Mouse (Mus musculus) lung, postnatal 0 days (tissue): ENCODE results near the gene Gng7. TPM values are rescaled to one million over a fixed set of nuclear protein-coding genes. Genes with fewer than 3 reads are reported as not detected.

Experiments
- ATAC-seq: fragments of 200-750 bp; cut with Nextera tagmentation; 2 replicates; pipeline ENCODE4 v1.8.0; 2017; ENCODE audit warnings: moderate library complexity
- DNase-seq: peaks from one replicate; pipeline ENCODE4 v3.0.0-alpha.2; 2016; ENCODE audit warnings: low spot score
- H3K27ac ChIP-seq: fragments of 300-500 bp; sonication (generic); 2 replicates; pipeline ENCODE4 v1.5.1; 2014; ENCODE audit warnings: antibody characterized with exemption, mild to moderate bottlenecking, low read length, mixed read lengths
- H3K27me3 ChIP-seq: fragments of 300-500 bp; sonication (generic); replicated peaks from 2 replicates; pipeline ENCODE4 v1.6.1; 2014; ENCODE audit warnings: low read length, mixed read lengths; ENCODE audit not compliant: insufficient read depth
- H3K36me3 ChIP-seq: fragments of 300-500 bp; sonication (generic); 2 replicates; pipeline ENCODE4 v1.6.1; 2014; ENCODE audit warnings: low read length, mixed read lengths; ENCODE audit not compliant: insufficient read depth
- H3K4me1 ChIP-seq: fragments of 300-500 bp; sonication (generic); 2 replicates; pipeline ENCODE4 v1.6.1; 2014; ENCODE audit warnings: antibody characterized with exemption, low read depth, low read length, mixed read lengths; ENCODE audit not compliant: insufficient read depth
- H3K4me2 ChIP-seq: fragments of 300-500 bp; sonication (generic); replicated peaks from 2 replicates; pipeline ENCODE4 v1.6.1; 2014; ENCODE audit warnings: low read depth, mild to moderate bottlenecking, low read length, moderate library complexity, mixed read lengths
- H3K4me3 ChIP-seq: fragments of 300-500 bp; sonication (generic); 2 replicates; pipeline ENCODE4 v1.5.1; 2014; ENCODE audit warnings: low read depth, low read length
- H3K9ac ChIP-seq: fragments of 300-500 bp; sonication (generic); replicated peaks from 2 replicates; pipeline ENCODE4 v1.6.1; 2014; ENCODE audit warnings: low read depth, mild to moderate bottlenecking
- H3K9me3 ChIP-seq: fragments of 300-500 bp; sonication (generic); 2 replicates; pipeline ENCODE4 v1.6.1; 2016; ENCODE audit warnings: low read length, mixed read lengths
- CTCF ChIP-seq: IDR thresholded peaks from 2 replicates; pipeline ENCODE4 v1.5.1; 2016; ENCODE audit warnings: antibody characterized with exemption, mild to moderate bottlenecking
- EP300 ChIP-seq: IDR thresholded peaks from 2 replicates; pipeline ENCODE4 v1.6.1; 2016; ENCODE audit warnings: antibody characterized with exemption, mild to moderate bottlenecking, control low read depth
- WGBS: fragments of 180-500 bp; shearing (Covaris S2); extraction: QIAGEN DNeasy Blood & Tissue Kit; methylation state at CpG from one replicate; pipeline ENCODE4 v1.1.7; 2014; 5-methylcytosine and 5-hydroxymethylcytosine counted together
- polyA plus RNA-seq: library from polyadenylated mRNA; unstranded; fragments of >200 nt; fragmentation: Nextera tagmentation; extraction: Ambion mirVana; gene quantifications from 2 replicates; pipeline ENCODE4 v1.2.1, GENCODE M21; 2015

Gene Gng7
- polyA plus RNA-seq, 1 experiment from 2014 or later: 1.0 TPM

GRCm38 (mm10) chr10:80911354-80911753 lies 103.4 kb downstream of the Gng7 start:
- no peak overlapping the region for H3K4me3 ChIP-seq
- WGBS: 90% methylated on average over 4 of the region's 4 CpGs
- DNase-seq (no peak), ATAC-seq (no peak)
- TF ChIP-seq EP300 (no peak), CTCF (no peak)
- no peaks in the 10 kb centered on the region for H3K36me3 ChIP-seq
- H3K4me1 ChIP-seq: no peaks in the 10 kb centered on the region
- H3K4me2 ChIP-seq: no peak overlapping the region
- H3K9ac ChIP-seq: no peak overlapping the region
- H3K9me3 ChIP-seq: no peaks in the 10 kb centered on the region
- H3K27ac ChIP-seq: no peak overlapping the region
- no peaks in the 10 kb centered on the region for H3K27me3 ChIP-seq

- no peak overlapping the region for H3K4me3 ChIP-seq
- H3K4me2 ChIP-seq: no peak overlapping the region
- no peaks in the 10 kb centered on the region for H3K36me3 ChIP-seq
- ATAC-seq: no peak
- H3K27me3 ChIP-seq: no peaks in the 10 kb centered on the region
- no peak for DNase-seq
- H3K9me3 ChIP-seq: no peaks in the 10 kb centered on the region
- H3K27ac ChIP-seq: no peak overlapping the region
- no peaks in the 10 kb centered on the region for H3K4me1 ChIP-seq
- TF ChIP-seq EP300 (no peak), CTCF (no peak)
- H3K9ac ChIP-seq: no peak overlapping the region
- 91% methylated on average over 22 of the region's 22 CpGs for whole genome bisulfite sequencing
Measured at GRCm38 (mm10) chr10:80909375-80910162, 105.2 kb downstream of the Gng7 start.

- DNase-seq (no peak), ATAC-seq (no peak)
- Histone ChIP-seq H3K9me3 (no peaks in the 10 kb centered on the region), H3K4me3 (no peak overlapping the region), H3K9ac (no peak overlapping the region), H3K27ac (no peak overlapping the region), H3K27me3 (no peaks in the 10 kb centered on the region), H3K4me1 (peaks cover 6% of the 10 kb centered on the region), H3K36me3 (no peaks in the 10 kb centered on the region), H3K4me2 (no peak overlapping the region)
- 86% methylated on average over 11 of the region's 11 CpGs for WGBS
- TF ChIP-seq CTCF: no peak
- TF ChIP-seq EP300: no peak
Measured at GRCm38 (mm10) chr10:80904709-80905108, 110.0 kb downstream of the Gng7 start.

GRCm38 (mm10) chr10:80904004-80904693 lies 110.6 kb downstream of the Gng7 start:
- no peak overlapping the region for H3K9ac ChIP-seq
- ATAC-seq: no peak
- H3K4me1 ChIP-seq: peaks cover 10% of the 10 kb centered on the region
- no peaks in the 10 kb centered on the region for H3K36me3 ChIP-seq
- H3K27ac ChIP-seq: no peak overlapping the region
- TF ChIP-seq EP300 (no peak), CTCF (no peak)
- DNase-seq: no peak
- H3K4me3 ChIP-seq: no peak overlapping the region
- H3K9me3 ChIP-seq: no peaks in the 10 kb centered on the region
- no peaks in the 10 kb centered on the region for H3K27me3 ChIP-seq
- WGBS: 79% methylated on average over 27 of the region's 28 CpGs
- no peak overlapping the region for H3K4me2 ChIP-seq

- DNase-seq (no peak), ATAC-seq (no peak)
- Histone ChIP-seq H3K4me2 (no peak overlapping the region), H3K27me3 (no peaks in the 10 kb centered on the region), H3K9me3 (no peaks in the 10 kb centered on the region), H3K27ac (no peak overlapping the region), H3K4me1 (peaks cover 10% of the 10 kb centered on the region), H3K4me3 (no peak overlapping the region), H3K9ac (no peak overlapping the region), H3K36me3 (no peaks in the 10 kb centered on the region)
- WGBS: 92% methylated on average over 10 of the region's 10 CpGs
- TF ChIP-seq EP300: no peak
- no peak for TF ChIP-seq CTCF
Measured at GRCm38 (mm10) chr10:80903282-80903681, 111.5 kb downstream of the Gng7 start.

- no peak overlapping the region for H3K9ac ChIP-seq
- no peaks in the 10 kb centered on the region for H3K9me3 ChIP-seq
- no peaks in the 10 kb centered on the region for H3K27me3 ChIP-seq
- H3K36me3 ChIP-seq: no peaks in the 10 kb centered on the region
- ATAC-seq (no peak), DNase-seq (no peak)
- peaks cover 10% of the 10 kb centered on the region for H3K4me1 ChIP-seq
- 94% methylated on average over 9 of the region's 9 CpGs for WGBS
- no peak overlapping the region for H3K27ac ChIP-seq
- H3K4me2 ChIP-seq: no peak overlapping the region
- TF ChIP-seq CTCF (no peak), EP300 (no peak)
- no peak overlapping the region for H3K4me3 ChIP-seq
Measured at GRCm38 (mm10) chr10:80902273-80902940, 112.3 kb downstream of the Gng7 start.
